Mouse (Mus musculus): ENCODE measurements at regions not wholly inside any gene's neighbourhood (a gene's known extent, or its start where the extent isn't known, plus 50 kb on each side); places are given as distances from the start of the nearest gene placed in this dataset.

DNA sequence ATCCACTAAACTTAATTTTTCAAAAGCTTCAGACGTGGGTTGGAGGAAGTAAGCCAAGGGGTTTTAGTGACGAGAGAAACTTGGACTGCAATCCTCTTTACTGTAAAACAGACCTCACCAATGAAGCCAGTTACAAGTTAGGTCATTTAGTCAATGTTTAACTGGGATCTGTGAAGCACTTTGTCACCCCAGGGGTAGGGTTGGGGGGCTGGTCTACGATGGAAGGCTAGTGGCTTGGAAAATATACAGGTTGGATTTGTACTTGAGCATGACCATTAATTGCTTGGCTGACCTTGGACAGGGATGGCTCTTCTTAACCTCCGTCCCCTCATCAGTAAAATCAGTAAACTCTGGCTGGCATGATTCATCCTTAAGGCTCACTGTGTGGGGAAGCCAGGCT is 142.2 kb downstream of the Pax1 start:
- TF ChIP-seq EP300 (IDR thresholded peaks at IDR 0.05; ENCODE audit: low read depth) = no peak
- no peak for TF ChIP-seq CTCF (IDR thresholded peaks at IDR 0.05; ENCODE audit: low read depth)
